Mouse (Mus musculus) MN1 (cell line): ENCODE data around the gene Cldn19.

ENCODE experiments used
- DNase-seq: peaks from one replicate; pipeline ENCODE4 v3.0.0-alpha.2; 2016; ENCODE audit warnings: low spot score

Cldn19 gene

GRCm38 (mm10) chr4:119300761-119301160, 45.5 kb downstream of the Cldn19 start:
- no peak for DNase-seq

GRCm38 (mm10) chr4:119301777-119302176, 46.6 kb downstream of the Cldn19 start:
- no peak for DNase-seq

GRCm38 (mm10) chr4:119303291-119303690, 48.1 kb downstream of the Cldn19 start:
- DNase-seq = no peak

- no peak for DNase-seq
Measured at GRCm38 (mm10) chr4:119305418-119305817, 50.2 kb downstream of the Cldn19 start.
